Mouse (Mus musculus): ENCODE measurements at regions not wholly inside any gene's neighbourhood (a gene's known extent, or its start where the extent isn't known, plus 50 kb on each side); places are given as distances from the start of the nearest gene placed in this dataset.

GRCm38 (mm10) chr13:51227836-51228235 is 57.0 kb downstream of the Nxnl2 start:
- 78% methylated on average over 9 of the region's 9 CpGs for WGBS
- no peak overlapping the region for H3K27ac ChIP-seq (ENCODE audit: low read length)

GRCm38 (mm10) chr13:51228862-51229770 is 58.3 kb downstream of the Nxnl2 start:
- Histone ChIP-seq H3K27ac (ENCODE audit: low read length) (no peak overlapping the region), H3K4me1 (ENCODE audit: control insufficient read depth, insufficient read depth, low read length) (no peaks in the 10 kb centered on the region; the same call in 1 of the 2 replicates), H3K9ac (ENCODE audit: low read depth, low read length) (no peak overlapping the region), H3K4me2 (ENCODE audit: low read depth, low read length) (no peak overlapping the region), H3K27me3 (replicated peaks; ENCODE audit: control insufficient read depth, insufficient read depth, low read length) (no peaks in the 10 kb centered on the region), H3K9me3 (ENCODE audit: control insufficient read depth, low read length) (no peaks in the 10 kb centered on the region), H3K4me3 (ENCODE audit: low read length) (no peak overlapping the region), H3K36me3 (ENCODE audit: control insufficient read depth, insufficient read depth, low read length) (no peaks in the 10 kb centered on the region)
- no peak for ATAC-seq
- WGBS = 73% methylated on average over 30 of the region's 30 CpGs

More at GRCm38 (mm10) chr13:51227836-51228235, 57.0 kb downstream of the Nxnl2 start:
- Histone ChIP-seq H3K36me3 (ENCODE audit: control insufficient read depth, insufficient read depth, low read length) (no peaks in the 10 kb centered on the region), H3K4me1 (ENCODE audit: control insufficient read depth, insufficient read depth, low read length) (no peaks in the 10 kb centered on the region; the same call in 1 of the 2 replicates), H3K27me3 (replicated peaks; ENCODE audit: control insufficient read depth, insufficient read depth, low read length) (no peaks in the 10 kb centered on the region), H3K9ac (ENCODE audit: low read depth, low read length) (no peak overlapping the region), H3K4me3 (ENCODE audit: low read length) (no peak overlapping the region), H3K4me2 (ENCODE audit: low read depth, low read length) (no peak overlapping the region), H3K9me3 (ENCODE audit: control insufficient read depth, low read length) (no peaks in the 10 kb centered on the region)
- ATAC-seq = no peak

GRCm38 (mm10) chr13:51229862-51230261 is 59.0 kb downstream of the Nxnl2 start:
- Histone ChIP-seq H3K27ac (ENCODE audit: low read length) (no peak overlapping the region), H3K36me3 (ENCODE audit: control insufficient read depth, insufficient read depth, low read length) (no peaks in the 10 kb centered on the region), H3K27me3 (replicated peaks; ENCODE audit: control insufficient read depth, insufficient read depth, low read length) (no peaks in the 10 kb centered on the region), H3K4me2 (ENCODE audit: low read depth, low read length) (no peak overlapping the region), H3K9ac (ENCODE audit: low read depth, low read length) (no peak overlapping the region), H3K4me1 (ENCODE audit: control insufficient read depth, insufficient read depth, low read length) (no peaks in the 10 kb centered on the region; the same call in 1 of the 2 replicates), H3K9me3 (ENCODE audit: control insufficient read depth, low read length) (no peaks in the 10 kb centered on the region), H3K4me3 (ENCODE audit: low read length) (no peak overlapping the region)
- WGBS = 93% methylated on average over 4 of the region's 4 CpGs
- no peak for ATAC-seq

GRCm38 (mm10) chr13:51231586-51231985 is 60.8 kb downstream of the Nxnl2 start:
- WGBS = 67% methylated on average over 4 of the region's 4 CpGs
- no peak for ATAC-seq
- H3K27ac ChIP-seq (ENCODE audit: low read length) = no peak overlapping the region

GRCm38 (mm10) chr13:51247378-51247777 is 76.6 kb downstream of the Nxnl2 start:
- Histone ChIP-seq H3K27me3 (replicated peaks; ENCODE audit: control insufficient read depth, insufficient read depth, low read length) (no peaks in the 10 kb centered on the region), H3K4me1 (ENCODE audit: control insufficient read depth, insufficient read depth, low read length) (no peaks in the 10 kb centered on the region), H3K9me3 (ENCODE audit: control insufficient read depth, low read length) (no peaks in the 10 kb centered on the region), H3K4me3 (ENCODE audit: low read length) (no peak overlapping the region), H3K27ac (ENCODE audit: low read length) (no peak overlapping the region), H3K36me3 (ENCODE audit: control insufficient read depth, insufficient read depth, low read length) (no peaks in the 10 kb centered on the region), H3K9ac (ENCODE audit: low read depth, low read length) (no peak overlapping the region), H3K4me2 (ENCODE audit: low read depth, low read length) (no peak overlapping the region)
- no peak for ATAC-seq
- 76% methylated on average over 3 of the region's 3 CpGs for WGBS

More at GRCm38 (mm10) chr13:51231586-51231985, 60.8 kb downstream of the Nxnl2 start:
- Histone ChIP-seq H3K4me1 (ENCODE audit: control insufficient read depth, insufficient read depth, low read length) (no peaks in the 10 kb centered on the region; the same call in 1 of the 2 replicates), H3K36me3 (ENCODE audit: control insufficient read depth, insufficient read depth, low read length) (no peaks in the 10 kb centered on the region), H3K4me3 (ENCODE audit: low read length) (no peak overlapping the region), H3K27me3 (replicated peaks; ENCODE audit: control insufficient read depth, insufficient read depth, low read length) (no peaks in the 10 kb centered on the region), H3K4me2 (ENCODE audit: low read depth, low read length) (no peak overlapping the region), H3K9me3 (ENCODE audit: control insufficient read depth, low read length) (no peaks in the 10 kb centered on the region), H3K9ac (ENCODE audit: low read depth, low read length) (no peak overlapping the region)

GRCm38 (mm10) chr13:51253371-51253770 is 82.5 kb downstream of the Nxnl2 start:
- Histone ChIP-seq H3K9me3 (ENCODE audit: control insufficient read depth, low read length) (no peaks in the 10 kb centered on the region; the same call in 1 of the 2 replicates), H3K9ac (ENCODE audit: low read depth, low read length) (no peak overlapping the region), H3K4me1 (ENCODE audit: control insufficient read depth, insufficient read depth, low read length) (peaks cover 2% of the 10 kb centered on the region; the same call in 1 of the 2 replicates), H3K36me3 (ENCODE audit: control insufficient read depth, insufficient read depth, low read length) (no peaks in the 10 kb centered on the region), H3K27me3 (replicated peaks; ENCODE audit: control insufficient read depth, insufficient read depth, low read length) (no peaks in the 10 kb centered on the region), H3K4me2 (ENCODE audit: low read depth, low read length) (no peak overlapping the region), H3K27ac (ENCODE audit: low read length) (no peak overlapping the region), H3K4me3 (ENCODE audit: low read length) (no peak overlapping the region)
- ATAC-seq = no peak
- WGBS = 85% methylated on average over 1 of the region's 1 CpGs

- no peak overlapping the region for H3K4me2 ChIP-seq (ENCODE audit: low read depth, low read length)
- no peaks in the 10 kb centered on the region for H3K36me3 ChIP-seq (ENCODE audit: control insufficient read depth, insufficient read depth, low read length)
- H3K4me1 ChIP-seq (ENCODE audit: control insufficient read depth, insufficient read depth, low read length) = peaks cover 12% of the 10 kb centered on the region
- H3K27me3 ChIP-seq (replicated peaks; ENCODE audit: control insufficient read depth, insufficient read depth, low read length) = no peaks in the 10 kb centered on the region
- WGBS = 85% methylated on average over 5 of the region's 5 CpGs
- ATAC-seq = no peak
- H3K9me3 ChIP-seq (ENCODE audit: control insufficient read depth, low read length) = no peaks in the 10 kb centered on the region; the same call in 1 of the 2 replicates
- H3K27ac ChIP-seq (ENCODE audit: low read length) = no peak overlapping the region
- H3K4me3 ChIP-seq (ENCODE audit: low read length) = no peak overlapping the region
- H3K9ac ChIP-seq (ENCODE audit: low read depth, low read length) = no peak overlapping the region
Measured at GRCm38 (mm10) chr13:51255688-51256087, 84.9 kb downstream of the Nxnl2 start.

- peak; percentile 90 for ATAC-seq
- WGBS = 35% methylated on average over 13 of the region's 13 CpGs
- no peaks in the 10 kb centered on the region for H3K36me3 ChIP-seq (ENCODE audit: control insufficient read depth, insufficient read depth, low read length)
- H3K27me3 ChIP-seq (replicated peaks; ENCODE audit: control insufficient read depth, insufficient read depth, low read length) = no peaks in the 10 kb centered on the region
- H3K27ac ChIP-seq (ENCODE audit: low read length) = peak overlapping the region; percentile 79
- H3K4me1 ChIP-seq (ENCODE audit: control insufficient read depth, insufficient read depth, low read length) = peaks cover 14% of the 10 kb centered on the region
- H3K4me2 ChIP-seq (ENCODE audit: low read depth, low read length) = no peak overlapping the region
- H3K9me3 ChIP-seq (ENCODE audit: control insufficient read depth, low read length) = no peaks in the 10 kb centered on the region; the same call in 1 of the 2 replicates
- no peak overlapping the region for H3K9ac ChIP-seq (ENCODE audit: low read depth, low read length)
- no peak overlapping the region for H3K4me3 ChIP-seq (ENCODE audit: low read length)
Measured at GRCm38 (mm10) chr13:51258752-51259721, 88.2 kb downstream of the Nxnl2 start.

GRCm38 (mm10) chr13:51261619-51262018 is 90.8 kb downstream of the Nxnl2 start:
- no peak overlapping the region for H3K4me3 ChIP-seq (ENCODE audit: low read length)
- no peaks in the 10 kb centered on the region for H3K27me3 ChIP-seq (replicated peaks; ENCODE audit: control insufficient read depth, insufficient read depth, low read length)
- no peak overlapping the region for H3K27ac ChIP-seq (ENCODE audit: low read length)
- H3K9ac ChIP-seq (ENCODE audit: low read depth, low read length) = no peak overlapping the region
- no peaks in the 10 kb centered on the region for H3K36me3 ChIP-seq (ENCODE audit: control insufficient read depth, insufficient read depth, low read length)
- 65% methylated on average over 8 of the region's 8 CpGs for WGBS
- H3K9me3 ChIP-seq (ENCODE audit: control insufficient read depth, low read length) = no peaks in the 10 kb centered on the region
- no peak overlapping the region for H3K4me2 ChIP-seq (ENCODE audit: low read depth, low read length)
- no peak for ATAC-seq
- peaks cover 14% of the 10 kb centered on the region for H3K4me1 ChIP-seq (ENCODE audit: control insufficient read depth, insufficient read depth, low read length)

Measured in intestine, embryonic 16.5 days (tissue).